Mouse (Mus musculus) Patski (cell line): ENCODE measurements around the gene Tlk1. TPM values are rescaled to one million over a fixed set of nuclear protein-coding genes. Genes with fewer than 3 reads are reported as not detected.

Source experiments
- ATAC-seq: fragments of 100-300 bp; one replicate; pipeline ENCODE4 v1.8.0; 2021
- CTCF ChIA-PET: fragments of 350-600 bp; sonication (Branson Sonifier 250); formaldehyde crosslinking; loops from one replicate; lab custom pipeline; 2022; ENCODE audit warnings: inconsistent platforms; lab: Charles Lee
- POLR2A ChIA-PET: fragments of 350-600 bp; sonication (Branson Sonifier 250); formaldehyde crosslinking; loops from one replicate; lab custom pipeline; 2022; ENCODE audit warnings: antibody characterized with exemption, inconsistent platforms; lab: Charles Lee
- DNase-seq: peaks from one replicate; pipeline ENCODE4 v3.0.0-alpha.2; 2011; ENCODE audit warnings: low read depth, low spot score
- H3K27me3 ChIP-seq: fragments of 371-371 bp; one replicate; pipeline ENCODE4 v1.5.1; 2021
- CTCF ChIP-seq: fragments of 100-300 bp; IDR thresholded peaks from one replicate; pipeline ENCODE4 v1.5.1; 2021
- in situ Hi-C: fragments of 300-500 bp; cut with MboI; formaldehyde crosslinking; loops from 3 replicates; pipeline ENCODE4 v1.11.1; 2018; ENCODE audit warnings: low pct_unique_long_range_greater_than_20kb, mixed read lengths
- polyA plus RNA-seq: library from polyadenylated mRNA; unstranded; gene quantifications from one replicate; pipeline ENCODE4 v1.2.3, GENCODE M21; 2021

Tlk1 gene
- polyA plus RNA-seq, 1 experiment from 2014 or later: 65.1 TPM

DNA sequence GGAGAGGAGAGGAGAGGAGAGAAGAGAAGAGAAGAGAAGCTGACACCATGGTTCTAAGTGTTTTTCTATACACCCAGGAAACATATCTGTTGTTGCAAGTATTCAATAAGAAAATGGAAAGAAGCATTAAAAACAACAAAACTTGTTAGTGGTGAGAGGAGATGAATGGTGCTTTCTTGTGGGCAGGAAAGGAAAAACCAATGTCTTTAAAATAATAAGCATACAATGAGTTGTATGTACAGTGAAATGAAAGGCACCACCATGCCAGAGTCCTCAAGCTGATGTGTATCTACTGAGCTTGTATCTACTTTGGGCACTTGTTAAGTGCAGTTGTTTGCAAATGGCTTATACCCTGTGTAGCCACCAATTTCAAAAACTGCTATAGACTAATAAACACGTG is 7.7 kb upstream of the Tlk1 start:
- TF ChIP-seq CTCF: no peak
- ChIA-PET CTCF (interaction anchor here (1.0 kb wide), 2 partner anchors 37 to 70 kb away, joined by 3 read pairs; no protein-coding TSS in a partner anchor), POLR2A (no interaction called here)
- no peak for DNase-seq
- H3K27me3 ChIP-seq: no peaks in the 10 kb centered on the region
- no peak for ATAC-seq
- in situ Hi-C loops: loop anchor here (10.0 kb wide), 1 partner anchor 202 kb away; no protein-coding TSS in a partner anchor

DNA sequence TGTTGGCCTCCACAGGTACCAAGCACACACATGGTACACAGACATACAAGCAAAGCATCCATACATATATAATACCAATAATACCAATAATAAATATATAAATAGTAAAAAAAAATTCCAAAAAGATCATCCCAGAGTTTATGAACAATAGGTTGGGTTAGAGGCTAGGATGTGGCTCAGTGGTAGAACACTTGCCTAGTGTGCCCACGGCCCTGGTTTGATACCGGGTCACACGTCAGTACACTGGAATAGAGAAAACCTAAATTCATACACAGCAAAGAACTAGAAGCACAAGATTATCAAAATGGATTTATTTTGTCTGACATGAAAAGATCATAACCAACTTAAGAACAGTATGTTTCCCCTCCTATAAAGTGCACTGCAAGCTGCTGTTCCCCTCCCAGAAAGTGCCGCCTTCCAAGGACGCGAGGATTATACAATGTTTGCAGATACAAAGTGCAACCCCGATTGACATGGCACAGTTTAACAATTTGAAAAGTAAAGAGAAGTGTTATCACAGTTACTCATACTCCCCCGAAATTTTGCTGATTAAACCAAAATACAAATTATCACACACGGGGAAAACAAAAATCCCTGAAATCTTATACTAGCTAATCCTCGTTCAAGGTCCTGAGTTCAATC is 6.3 kb upstream of the Tlk1 start:
- TF ChIP-seq CTCF: no peak
- ATAC-seq (no peak), DNase-seq (no peak)
- ChIA-PET POLR2A (no interaction called here), CTCF (no interaction called here)
- in situ Hi-C loops: loop anchor here (10.0 kb wide), 1 partner anchor 203 kb away; no protein-coding TSS in a partner anchor
- no peaks in the 10 kb centered on the region for H3K27me3 ChIP-seq

- TF ChIP-seq CTCF: no peak
- ChIA-PET CTCF (no interaction called here), POLR2A (no interaction called here)
- DNase-seq (no peak), ATAC-seq (no peak)
- H3K27me3 ChIP-seq: no peaks in the 10 kb centered on the region
- in situ Hi-C loops: loop anchor here (10.0 kb wide), 1 partner anchor 204 kb away; no protein-coding TSS in a partner anchor
Measured at GRCm38 (mm10) chr2:70830683-70831082, 5.2 kb upstream of the Tlk1 start.

- ChIA-PET POLR2A (no interaction called here), CTCF (no interaction called here)
- TF ChIP-seq CTCF: no peak
- no peak for ATAC-seq
- H3K27me3 ChIP-seq: no peaks in the 10 kb centered on the region
- in situ Hi-C loops: loop anchor here (10.0 kb wide), 1 partner anchor 205 kb away; no protein-coding TSS in a partner anchor
- no peak for DNase-seq
Measured at GRCm38 (mm10) chr2:70829946-70830610, 4.5 kb upstream of the Tlk1 start.

- H3K27me3 ChIP-seq: no peaks in the 10 kb centered on the region
- no peak for ATAC-seq
- POLR2A ChIA-PET: interaction anchor here (1.1 kb wide), 1 partner anchor 17 kb away, joined by 3 read pairs; no protein-coding TSS in a partner anchor
- no peak for DNase-seq
- in situ Hi-C loops: no loop called here
- TF ChIP-seq CTCF: no peak
- CTCF ChIA-PET: no interaction called here
Measured at GRCm38 (mm10) chr2:70827780-70828179, 2.3 kb upstream of the Tlk1 start.

- ChIA-PET POLR2A (no interaction called here), CTCF (no interaction called here)
- in situ Hi-C loops: no loop called here
- no peaks in the 10 kb centered on the region for H3K27me3 ChIP-seq
- no peak for TF ChIP-seq CTCF
- DNase-seq (no peak), ATAC-seq (no peak)
Measured at GRCm38 (mm10) chr2:70826436-70827230, 1.1 kb upstream of the Tlk1 start.

DNA sequence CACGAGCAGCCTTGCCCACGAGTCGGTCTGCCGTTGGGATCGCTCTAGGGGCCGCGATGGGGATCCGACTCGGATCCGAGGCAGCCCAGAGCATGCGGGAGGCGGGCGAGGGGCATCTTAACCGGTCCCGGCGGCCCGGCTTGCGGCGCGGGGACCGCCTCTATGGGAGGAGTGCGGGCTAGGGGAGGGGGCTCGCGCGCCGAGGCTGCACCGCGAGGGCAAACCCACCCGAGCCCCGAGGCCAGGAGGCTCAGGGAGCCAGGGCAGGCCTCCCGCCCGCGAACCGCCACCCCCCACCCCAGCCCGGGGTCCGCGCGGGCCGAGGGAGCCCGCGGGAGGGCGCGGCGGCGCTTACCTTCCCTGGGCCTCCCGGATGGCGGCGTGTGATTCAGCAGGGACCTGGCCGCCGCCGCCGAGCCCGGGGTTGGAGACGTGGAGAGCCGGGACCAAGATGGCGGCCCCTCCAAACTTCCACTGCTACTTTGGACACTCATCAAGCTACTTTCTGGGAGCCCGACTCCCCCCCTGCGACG is 624 bp downstream of the Tlk1 start:
- no peak for TF ChIP-seq CTCF
- DNase-seq (no peak), ATAC-seq (peak; percentile 44)
- ChIA-PET POLR2A (no interaction called here), CTCF (interaction anchor here (1.6 kb wide), 1 partner anchor 36 kb away, joined by 3 read pairs; no protein-coding TSS in a partner anchor)
- no peaks in the 10 kb centered on the region for H3K27me3 ChIP-seq
- in situ Hi-C loops: no loop called here

DNA sequence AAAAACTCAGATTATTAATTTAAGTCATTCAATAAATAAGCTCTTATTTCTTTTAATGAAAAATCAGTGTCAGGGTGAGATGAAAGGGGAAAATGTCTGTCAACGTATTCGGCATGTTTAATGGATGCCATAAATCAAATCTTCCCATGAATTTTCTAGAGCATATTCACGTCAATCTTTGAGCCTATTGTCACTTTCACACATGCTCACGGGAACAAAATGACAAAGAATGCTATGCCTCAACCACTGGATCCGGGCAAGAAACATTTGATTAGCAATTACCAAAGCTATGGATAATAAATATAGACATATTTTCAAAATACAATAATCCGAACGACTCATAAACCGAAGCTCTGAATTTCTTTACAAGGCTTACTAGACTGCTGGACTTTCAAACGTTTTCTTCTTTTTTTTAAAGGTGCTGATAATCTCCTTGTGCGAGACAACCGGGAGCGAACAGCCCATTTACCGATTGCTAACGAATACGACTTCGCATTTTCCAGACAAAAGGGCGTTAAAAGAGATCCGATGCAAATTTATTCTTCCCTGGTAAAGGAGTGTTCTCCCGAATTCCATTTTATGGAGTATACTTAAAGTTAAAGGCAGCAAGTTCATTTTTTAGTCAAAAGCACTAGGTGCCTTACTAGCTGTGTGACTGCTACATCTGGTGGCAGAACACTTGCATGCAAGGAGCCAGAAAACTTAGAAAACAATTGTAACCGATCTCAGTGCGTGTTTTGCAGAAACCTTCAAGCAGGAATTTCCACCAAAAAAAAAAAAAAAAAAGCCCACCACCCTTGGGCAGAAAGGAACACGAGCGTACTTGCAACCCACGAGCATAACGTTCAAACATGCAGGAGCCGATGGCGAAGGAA is 1.4 kb downstream of the Tlk1 start:
- ATAC-seq (no peak), DNase-seq (no peak)
- peak; percentile 68 for TF ChIP-seq CTCF
- POLR2A ChIA-PET: interaction anchor here (0.6 to 0.9 kb wide), 3 partner anchors 13 to 75 kb away, joined by 3 to 5 read pairs (median 3); no protein-coding TSS in a partner anchor
- in situ Hi-C loops: no loop called here
- no peaks in the 10 kb centered on the region for H3K27me3 ChIP-seq
- CTCF ChIA-PET: interaction anchor here (1.1 to 1.6 kb wide), 4 partner anchors 35 to 58 kb away, joined by 3 to 4 read pairs (median 3); no protein-coding TSS in a partner anchor

DNA sequence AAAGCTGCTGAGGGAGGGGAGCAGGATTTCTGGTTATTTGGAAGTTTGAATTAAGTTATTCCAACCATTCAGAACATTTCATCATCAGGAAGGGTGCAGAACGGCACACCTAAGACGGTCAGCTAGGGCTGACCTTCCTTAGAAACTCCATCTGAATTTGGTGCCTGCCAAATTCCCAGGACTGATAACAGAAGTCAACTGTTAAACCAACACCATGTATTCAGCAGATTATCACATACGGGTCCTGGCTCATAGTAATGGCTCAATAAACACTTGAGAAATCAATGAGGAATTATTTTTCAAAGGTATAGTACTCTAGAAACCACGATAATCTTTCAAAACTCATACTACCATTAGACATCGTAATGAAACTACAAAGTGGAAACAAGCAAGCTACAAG is 2.1 kb downstream of the Tlk1 start:
- in situ Hi-C loops: no loop called here
- TF ChIP-seq CTCF: no peak
- no peaks in the 10 kb centered on the region for H3K27me3 ChIP-seq
- CTCF ChIA-PET: interaction anchor here (1.1 to 1.6 kb wide), 4 partner anchors 34 to 57 kb away, joined by 3 to 4 read pairs (median 3); no protein-coding TSS in a partner anchor
- ATAC-seq (no peak), DNase-seq (no peak)
- POLR2A ChIA-PET: interaction anchor here (0.6 to 0.9 kb wide), 3 partner anchors 14 to 76 kb away, joined by 3 to 5 read pairs (median 3); no protein-coding TSS in a partner anchor
